Mouse (Mus musculus) lung, adult 2 months (tissue): ENCODE data around the gene Cdk13. TPM values are rescaled to one million over a fixed set of nuclear protein-coding genes. Genes with fewer than 3 reads are reported as not detected.
A peak's percentile ranks its signal among the peaks of the same experiment; 100 is the strongest.

Experiments
- DNase-seq: peaks from one replicate; pipeline ENCODE4 v3.0.0; 2022
- H3K4me1 ChIP-seq: fragments of 200-500 bp; 2 replicates; pipeline ENCODE4 v1.6.1; 2011; ENCODE audit warnings: low read length; ENCODE audit not compliant: control insufficient read depth, insufficient read depth
- H3K4me3 ChIP-seq: fragments of 200-500 bp; replicated peaks from 2 replicates; pipeline ENCODE3; 2011; ENCODE audit warnings: low read depth, mild to moderate bottlenecking, control low read depth, low read length; ENCODE audit errors: extremely low read depth
- CTCF ChIP-seq: fragments of 200-500 bp; IDR thresholded peaks from 2 replicates; pipeline ENCODE4 v1.5.1; 2011; ENCODE audit warnings: mild to moderate bottlenecking, low read length, control low read depth; ENCODE audit not compliant: insufficient read depth
- POLR2A ChIP-seq: fragments of 200-500 bp; IDR thresholded peaks from 2 replicates; pipeline ENCODE4 v1.6.1; 2011; ENCODE audit warnings: low read depth, mild to moderate bottlenecking, control low read depth, low read length, borderline replicate concordance; ENCODE audit errors: extremely low read depth
- WGBS: fragments of 180-500 bp; shearing (Covaris S2); methylation state at CpG from one replicate; pipeline ENCODE4 v1.1.7; 2018; 5-methylcytosine and 5-hydroxymethylcytosine counted together
- polyA plus RNA-seq: library from polyadenylated mRNA; depleted of rRNA; stranded (reverse); fragments of >200 nt; gene quantifications from 2 replicates; pipeline ENCODE4 v1.2.3, GENCODE M21; 2012

Cdk13 gene
- polyA plus RNA-seq, 1 experiment: 37.2 TPM

GRCm38 (mm10) chr13:17701322-17701721 lies 103.6 kb downstream of the Cdk13 start:
- no peak for DNase-seq
- no peaks in the 10 kb centered on the region for H3K4me1 ChIP-seq

GRCm38 (mm10) chr13:17700090-17700715 lies 104.7 kb downstream of the Cdk13 start:
- TF ChIP-seq POLR2A (no peak), CTCF (no peak)

More at GRCm38 (mm10) chr13:17701322-17701721, 103.6 kb downstream of the Cdk13 start:
- H3K4me3 ChIP-seq: no peak overlapping the region
- no peak for TF ChIP-seq CTCF
- TF ChIP-seq POLR2A: no peak

GRCm38 (mm10) chr13:17695898-17696580 lies 108.9 kb downstream of the Cdk13 start:
- 4% methylated on average over 7 of the region's 7 CpGs for WGBS
- Histone ChIP-seq H3K4me1 (peaks cover 2% of the 10 kb centered on the region; the same call in 1 of the 2 replicates), H3K4me3 (peak overlapping the region; percentile 85)
- TF ChIP-seq CTCF (no peak), POLR2A (no peak)
- DNase-seq: no peak

More at GRCm38 (mm10) chr13:17700090-17700715, 104.7 kb downstream of the Cdk13 start:
- H3K4me1 ChIP-seq: no peaks in the 10 kb centered on the region
- 80% methylated on average over 3 of the region's 3 CpGs for WGBS
- no peak overlapping the region for H3K4me3 ChIP-seq
- DNase-seq: no peak

- Histone ChIP-seq H3K4me1 (peaks cover 2% of the 10 kb centered on the region; the same call in 1 of the 2 replicates), H3K4me3 (peak within 1 kb of the TSS; percentile 85)
- DNase-seq: peak; percentile 100
- TF ChIP-seq POLR2A: peak; percentile 69
- no peak for TF ChIP-seq CTCF
- under 1% methylated on average over 65 of the region's 66 CpGs for WGBS
Observed at GRCm38 (mm10) chr13:17694911-17695699, 109.8 kb downstream of the Cdk13 start, which contains the start of the genes Mplkip and Sugct. Mplkip (plus strand) TSS chr13:17695192. Sugct (minus strand) TSS chr13:17695553.

GRCm38 (mm10) chr13:17694414-17694813 lies 110.5 kb downstream of the Cdk13 start:
- WGBS: 1% methylated on average over 24 of the region's 25 CpGs
- no peak for DNase-seq
- Histone ChIP-seq H3K4me1 (peaks cover 2% of the 10 kb centered on the region; the same call in 1 of the 2 replicates), H3K4me3 (peak overlapping the region; percentile 58)
- TF ChIP-seq CTCF (no peak), POLR2A (peak; percentile 32; the same call in 1 of the 2 replicates)

- WGBS: 54% methylated on average over 5 of the region's 5 CpGs
- TF ChIP-seq POLR2A: no peak
- no peak for TF ChIP-seq CTCF
- peaks cover 2% of the 10 kb centered on the region; the same call in 1 of the 2 replicates for H3K4me1 ChIP-seq
- no peak for DNase-seq
- H3K4me3 ChIP-seq: peak overlapping the region; percentile 10
Observed at GRCm38 (mm10) chr13:17693816-17694215, 111.1 kb downstream of the Cdk13 start.

GRCm38 (mm10) chr13:17691436-17691835 lies 113.5 kb downstream of the Cdk13 start:
- TF ChIP-seq CTCF (no peak), POLR2A (no peak)
- peaks cover 2% of the 10 kb centered on the region; the same call in 1 of the 2 replicates for H3K4me1 ChIP-seq
- 66% methylated on average over 1 of the region's 1 CpGs for WGBS
- DNase-seq: no peak
- no peak overlapping the region for H3K4me3 ChIP-seq

- DNase-seq: no peak
- no peak overlapping the region for H3K4me3 ChIP-seq
- TF ChIP-seq POLR2A (no peak), CTCF (no peak)
- peaks cover 2% of the 10 kb centered on the region; the same call in 1 of the 2 replicates for H3K4me1 ChIP-seq
Observed at GRCm38 (mm10) chr13:17690686-17691085, 114.2 kb downstream of the Cdk13 start.

- H3K4me1 ChIP-seq: peaks cover 2% of the 10 kb centered on the region; the same call in 1 of the 2 replicates
- TF ChIP-seq POLR2A (no peak), CTCF (no peak)
- DNase-seq: no peak
- H3K4me3 ChIP-seq: no peak overlapping the region
Observed at GRCm38 (mm10) chr13:17689461-17689860, 115.4 kb downstream of the Cdk13 start.
